Mouse (Mus musculus) erythroid progenitor cell, adult 5-6 weeks (primary cell): ENCODE measurements around the gene Mob4. TPM values are rescaled to one million over a fixed set of nuclear protein-coding genes. Genes with fewer than 3 reads are reported as not detected.
A peak's percentile ranks its signal among the peaks of the same experiment; 100 is the strongest.

Experiments used
- ATAC-seq: replicated peaks from 2 replicates; pipeline ENCODE4 v1.8.0; 2016; ENCODE audit warnings: moderate number of reproducible peaks, mild to moderate bottlenecking, moderate TSS enrichment, inconsistent platforms; ENCODE audit not compliant: poor library complexity, low FRiP score, severe bottlenecking
- total RNA-seq, 2 experiments: library from RNA; stranded (forward) in 1 of 2; stranded (reverse) in 1 of 2; fragments of 150-400 nt in 1 of 2; fragments of 186-747, 209-891 nt in 1 of 2; gene quantifications; 2 replicates each; pipeline versions ENCODE4 v1.2.3 to v1.2.4; 2015 to 2017; ENCODE audit warnings: low replicate concordance in 2 of 2

Mob4 gene
- total RNA-seq, 2 experiments from 2014 or later, result 31.9 to 70.0 TPM

- ATAC-seq, result peak; percentile 11; the same call in 1 of the 2 replicates
These were observed 678 bp upstream of the Mob4 start for GRCm38 (mm10) chr1:55130190-55130916.

DNA sequence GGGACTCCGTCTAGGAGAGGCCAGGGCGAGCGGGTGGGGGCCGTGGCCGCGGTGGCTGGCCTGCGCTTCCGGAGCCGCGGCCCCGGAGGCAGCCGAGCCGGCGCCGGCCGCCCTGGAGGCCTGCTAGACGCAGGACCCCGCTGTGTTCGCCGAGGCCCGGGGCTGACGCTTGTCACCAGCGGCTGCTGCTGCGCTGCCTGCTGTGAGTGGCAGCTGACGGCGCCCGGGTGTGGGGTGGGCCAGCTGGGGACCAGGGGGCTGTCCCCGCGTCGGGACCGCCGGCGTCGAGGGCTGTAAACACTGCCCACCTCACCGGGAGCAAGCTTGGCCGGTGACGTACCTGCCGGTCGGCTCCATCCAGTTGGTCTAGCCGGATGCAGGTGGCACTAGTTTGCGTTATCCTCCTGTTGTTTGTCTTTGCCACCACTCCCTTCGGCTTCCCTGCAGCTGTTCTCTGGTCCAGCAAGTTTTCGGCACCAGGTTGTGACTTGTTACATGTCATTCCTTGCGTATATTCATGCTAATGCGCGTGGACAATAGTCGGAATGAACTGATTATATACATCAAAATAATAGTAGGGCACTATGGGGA lies 488 bp downstream of the Mob4 start:
- ATAC-seq, result peak; percentile 38

DNA sequence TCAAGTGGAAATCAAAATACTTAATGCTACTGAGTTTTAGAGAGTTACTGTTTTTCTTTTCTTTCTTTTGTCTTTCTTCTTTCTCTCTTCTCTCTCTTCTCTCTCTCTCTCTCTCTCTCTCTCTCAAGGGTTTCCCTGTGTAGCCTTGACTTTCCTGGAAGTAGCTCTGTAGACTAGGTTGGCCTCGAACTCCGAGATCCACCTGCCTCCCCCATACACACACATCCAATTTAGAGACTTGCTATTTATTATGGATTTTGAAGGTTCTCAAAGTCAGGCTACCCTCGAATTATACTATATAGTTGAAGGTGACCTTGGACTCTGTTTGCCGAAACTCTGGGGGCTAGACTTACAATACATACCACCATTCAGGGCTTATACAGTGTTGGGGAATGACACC lies 1.3 kb downstream of the Mob4 start:
- ATAC-seq, result no peak

DNA sequence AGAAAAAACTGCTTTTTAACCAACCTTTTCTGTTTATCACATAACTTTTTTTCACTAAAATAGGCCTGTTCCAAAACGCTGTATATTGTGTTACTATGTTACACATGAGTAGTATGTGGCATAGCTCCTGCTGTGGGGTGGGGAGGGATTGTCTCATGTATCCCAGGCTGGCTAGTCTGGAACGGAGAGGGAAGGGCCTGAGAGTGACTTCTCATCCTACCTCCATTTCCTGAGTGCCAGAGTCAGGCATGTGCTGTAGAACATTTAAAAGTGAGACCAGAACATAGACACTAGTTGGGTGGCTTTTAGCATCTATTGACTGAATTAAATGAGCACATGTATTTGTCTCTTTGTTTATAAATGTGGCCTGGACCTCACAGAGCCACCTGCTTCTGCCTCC lies 2.1 kb downstream of the Mob4 start:
- no peak for ATAC-seq

DNA sequence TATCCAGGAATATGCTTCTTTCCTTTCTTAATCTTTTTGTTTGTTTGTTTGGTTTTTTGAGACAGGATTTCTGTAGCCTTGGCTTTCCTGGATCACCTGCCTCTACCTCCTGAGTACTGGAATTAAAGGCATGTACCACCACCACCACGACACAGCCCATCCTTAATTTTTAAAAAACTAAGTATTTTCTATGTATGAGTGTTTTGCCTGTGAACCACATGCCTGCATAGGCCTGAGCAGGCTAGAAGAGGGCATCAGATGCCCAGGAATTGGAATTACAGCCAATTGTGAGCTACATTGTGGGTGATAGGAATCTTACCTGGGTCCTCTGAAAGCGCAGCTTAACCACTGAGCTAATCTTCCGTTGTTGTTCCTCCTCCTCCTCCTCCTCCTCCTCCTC lies 3.3 kb downstream of the Mob4 start:
- ATAC-seq, result no peak

GRCm38 (mm10) chr1:55135846-55136245 lies 4.8 kb downstream of the Mob4 start:
- no peak for ATAC-seq

DNA sequence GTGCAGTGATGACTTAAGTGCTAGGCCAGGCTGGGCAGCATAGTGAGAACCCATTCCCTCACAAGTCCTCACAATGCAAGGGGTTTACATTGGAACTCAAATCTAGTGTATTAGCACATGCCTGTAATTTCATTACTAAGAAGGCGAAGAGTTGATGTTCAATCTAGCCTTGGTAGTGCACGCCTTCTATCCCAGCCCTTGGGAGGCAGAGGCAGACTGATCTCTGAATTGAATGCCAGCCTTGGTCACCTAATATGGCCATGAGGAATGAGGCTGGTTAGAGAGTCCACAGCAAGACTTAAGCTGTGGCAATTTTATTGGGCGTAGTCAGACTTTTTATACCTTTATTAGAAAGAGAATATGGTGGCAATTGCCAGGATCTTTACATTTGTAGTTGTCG lies 13.3 kb downstream of the Mob4 start:
- no peak for ATAC-seq

GRCm38 (mm10) chr1:55145556-55145955 lies 14.5 kb downstream of the Mob4 start:
- no peak for ATAC-seq

DNA sequence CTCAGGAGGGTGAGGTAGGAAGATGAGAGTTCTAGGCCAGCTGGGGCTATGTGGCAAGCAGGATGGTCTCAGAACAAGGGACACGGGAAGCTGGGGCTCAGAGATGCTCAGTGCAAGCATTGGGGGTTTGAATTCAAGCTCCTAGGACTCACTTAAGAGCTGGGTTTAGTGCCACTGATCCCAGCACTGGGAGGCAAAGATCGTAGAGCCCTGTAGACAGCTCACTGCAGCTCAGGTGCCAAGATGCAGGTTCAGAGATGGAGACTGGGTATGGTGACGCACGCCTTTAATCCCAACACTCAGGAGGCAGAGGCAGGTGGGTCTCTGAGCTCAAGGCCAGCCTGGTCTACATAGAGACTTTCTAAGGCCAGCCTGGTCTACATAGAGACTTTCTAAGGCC lies 26.3 kb downstream of the Mob4 start:
- no peak for ATAC-seq

- no peak for ATAC-seq
These were observed 27.2 kb downstream of the Mob4 start for GRCm38 (mm10) chr1:55158211-55158610.

GRCm38 (mm10) chr1:55158821-55159220 lies 27.8 kb downstream of the Mob4 start:
- no peak for ATAC-seq

- no peak for ATAC-seq
These were observed 29.2 kb downstream of the Mob4 start for GRCm38 (mm10) chr1:55160218-55160617.

GRCm38 (mm10) chr1:55160831-55161638 lies 30.0 kb downstream of the Mob4 start:
- ATAC-seq, result no peak

DNA sequence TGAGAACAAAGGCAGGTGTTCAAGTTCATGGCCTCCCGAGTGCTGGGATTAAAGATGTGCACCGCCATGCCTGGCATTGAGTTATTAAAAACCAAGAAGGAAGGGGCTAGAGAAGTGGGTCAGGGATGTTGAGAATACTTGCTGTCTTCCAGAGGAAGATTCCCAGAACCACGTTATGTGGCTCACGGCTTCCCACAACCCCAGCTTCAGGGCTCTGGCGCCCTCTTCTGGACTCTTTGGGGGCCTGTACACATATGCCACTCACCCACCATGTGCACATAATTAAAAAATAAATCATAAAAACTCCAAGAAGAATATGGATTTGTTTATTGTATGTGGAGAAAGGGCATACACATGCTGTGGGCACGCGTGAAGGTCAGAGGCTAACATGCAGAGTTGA lies 30.9 kb downstream of the Mob4 start:
- ATAC-seq, result peak; percentile 48; the same call in 1 of the 2 replicates

GRCm38 (mm10) chr1:55162781-55163180 lies 31.8 kb downstream of the Mob4 start:
- ATAC-seq, result no peak

DNA sequence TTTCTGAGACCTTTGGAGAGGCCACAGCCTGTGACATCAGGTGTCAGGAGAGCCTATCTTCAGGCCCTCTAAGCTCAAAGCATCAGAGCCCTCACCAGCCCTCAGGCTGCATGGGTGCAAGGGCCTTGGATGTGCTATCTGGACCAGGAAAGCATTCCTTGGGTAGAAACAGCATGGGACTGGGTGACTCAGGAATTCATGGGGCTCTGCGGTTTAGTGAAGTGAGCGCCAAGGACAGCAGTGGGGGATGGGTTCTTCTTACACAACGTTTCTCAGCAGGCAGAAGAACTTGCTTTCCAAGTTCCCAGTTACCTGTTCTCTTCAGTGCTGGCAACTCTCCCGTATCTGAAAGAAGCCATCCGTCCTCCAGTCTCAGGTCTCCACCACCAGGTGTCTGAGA lies 33.0 kb downstream of the Mob4 start:
- no peak for ATAC-seq

- peak; percentile 19; the same call in 1 of the 2 replicates for ATAC-seq
These were observed 36.5 kb downstream of the Mob4 start for GRCm38 (mm10) chr1:55167560-55167959.

DNA sequence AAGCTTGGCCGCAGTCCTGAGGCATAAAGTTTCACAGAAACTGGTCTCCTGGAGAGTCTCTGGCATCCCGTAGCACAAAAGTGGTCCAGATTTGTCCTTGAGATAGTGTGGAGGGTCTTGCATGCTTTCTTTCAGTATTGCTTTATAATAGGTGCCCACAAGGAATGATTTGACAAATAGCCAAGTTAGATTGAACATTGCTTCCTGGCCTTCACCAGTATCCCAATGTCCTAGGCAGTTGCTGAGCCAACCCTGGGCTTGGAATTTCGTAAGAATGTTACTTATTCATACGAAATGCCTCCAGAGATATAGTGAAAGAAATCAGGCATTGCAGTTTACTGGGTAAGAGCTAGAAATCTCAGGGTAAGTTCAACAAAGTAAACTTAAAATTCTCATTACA lies 37.6 kb downstream of the Mob4 start:
- no peak for ATAC-seq

DNA sequence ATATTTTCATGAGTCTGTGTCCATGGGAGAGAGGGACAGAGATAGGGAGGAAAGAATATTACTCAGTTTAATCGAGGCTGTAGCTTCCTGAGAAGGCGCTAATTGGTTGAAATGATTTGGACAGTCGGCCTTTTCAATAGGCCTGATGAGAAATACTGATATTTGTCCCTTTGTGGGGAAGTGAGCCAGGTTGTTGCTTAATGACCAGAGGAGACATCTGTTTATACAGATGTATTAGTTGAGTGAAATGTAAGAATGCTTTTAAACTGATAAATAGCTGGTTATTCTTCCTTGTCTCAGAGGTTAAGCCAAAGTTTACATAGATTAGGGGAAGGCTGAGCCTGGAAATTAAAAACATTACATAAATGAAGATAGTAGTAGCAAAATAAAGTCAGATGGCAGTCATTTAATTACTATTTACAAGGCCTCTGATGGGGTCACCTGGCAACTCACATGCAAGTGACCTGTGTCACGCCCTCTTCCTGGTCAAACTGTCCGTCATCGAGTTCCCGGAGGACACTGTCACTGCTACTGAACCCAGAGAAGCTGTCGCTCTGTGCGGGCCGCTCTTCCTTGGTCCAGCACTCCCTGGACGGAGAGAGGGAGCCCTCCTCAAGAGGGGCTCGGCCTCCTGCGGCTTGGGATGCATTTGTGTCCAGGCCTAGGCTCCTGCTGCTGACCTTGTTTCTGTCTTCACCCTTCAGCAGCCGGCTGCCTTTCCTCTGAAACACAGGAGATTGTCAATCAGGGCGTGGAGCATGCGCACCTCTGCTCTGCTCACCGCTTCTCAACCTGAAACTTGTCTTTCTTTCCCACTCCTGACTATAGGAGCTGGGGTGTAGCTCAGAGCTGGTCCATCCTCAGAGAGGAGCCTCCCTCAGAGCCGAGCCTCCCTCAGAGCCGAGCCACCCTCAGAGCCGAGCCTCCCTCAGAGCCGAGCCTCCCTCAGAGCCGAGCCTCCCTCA lies 40.6 kb downstream of the Mob4 start:
- ATAC-seq, result no peak
